Mouse (Mus musculus) heart, postnatal 4 days (tissue): ENCODE data around the gene Kmt5a. TPM values are rescaled to one million over a fixed set of nuclear protein-coding genes. Genes with fewer than 3 reads are reported as not detected.
A peak's percentile ranks its signal among the peaks of the same experiment; 100 is the strongest.
"Not testable (repeated sequence)": the region's sequence is repeated elsewhere in the genome, so short reads cannot be mapped to it uniquely, and the experiment has no call there.

Source experiments
- DNase-seq: peaks from one replicate; pipeline ENCODE4 v3.0.0; 2021
- total RNA-seq, 2 experiments: library from RNA; stranded (reverse); gene quantifications; 2 replicates each; pipeline ENCODE4 v1.2.3; 2021

The Kmt5a gene
- total RNA-seq, 2 experiments from 2014 or later, result 130 to 132 TPM

DNA sequence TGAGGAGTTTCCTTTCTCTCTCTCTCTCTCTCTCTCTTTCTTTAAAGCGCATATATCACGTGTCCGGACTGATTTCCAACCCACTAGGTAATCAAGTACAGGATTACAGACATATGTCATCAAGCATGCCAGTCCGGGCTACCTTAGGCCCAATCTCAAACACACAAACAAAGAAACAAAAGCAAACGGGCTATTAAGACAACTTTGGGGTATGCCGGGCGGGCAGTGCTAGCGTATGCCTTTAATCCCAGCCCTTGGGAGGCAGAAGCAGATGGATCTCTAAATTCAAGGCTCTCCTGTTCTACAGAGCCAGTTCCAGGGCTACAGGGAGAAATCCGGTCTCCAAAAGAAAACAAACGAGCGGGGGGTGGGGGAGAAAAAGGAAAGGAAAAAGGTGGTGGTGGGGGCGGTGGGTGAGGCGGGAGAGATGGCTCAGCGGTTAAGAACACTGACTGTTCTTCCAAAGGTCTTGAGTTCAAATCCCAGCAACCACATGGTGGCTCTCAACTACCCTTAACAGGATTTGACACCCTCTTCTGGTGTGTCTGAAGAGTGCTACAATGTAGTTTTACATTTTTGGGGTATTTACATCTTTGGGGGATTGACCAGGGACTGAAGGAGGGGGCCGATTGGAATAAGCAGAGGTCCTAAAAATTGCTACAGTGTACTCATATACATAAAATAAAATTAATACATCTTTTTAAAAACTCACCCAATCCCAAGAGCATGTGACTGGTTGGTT, 44.1 kb downstream of the Kmt5a start:
- DNase-seq, result peak; percentile 33

DNA sequence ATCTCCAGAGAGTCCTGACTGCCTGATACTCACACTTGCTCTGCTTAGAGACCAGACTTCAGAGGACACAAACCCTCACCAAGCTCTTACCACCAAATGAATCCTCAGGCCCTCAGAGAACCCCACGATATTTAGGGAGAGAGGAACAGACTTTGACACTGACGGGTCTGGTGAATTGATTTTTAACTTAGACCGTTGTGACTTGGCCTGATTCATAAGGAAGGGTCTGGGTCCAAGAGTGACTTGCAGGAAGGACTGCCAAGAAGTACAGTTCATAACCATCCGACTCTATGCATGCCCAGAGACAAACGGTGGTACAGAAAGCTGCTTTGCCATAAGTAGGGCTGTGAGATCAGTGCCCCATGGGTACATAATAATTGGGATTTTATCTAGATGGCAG, 45.9 kb downstream of the Kmt5a start:
- no peak for DNase-seq

DNA sequence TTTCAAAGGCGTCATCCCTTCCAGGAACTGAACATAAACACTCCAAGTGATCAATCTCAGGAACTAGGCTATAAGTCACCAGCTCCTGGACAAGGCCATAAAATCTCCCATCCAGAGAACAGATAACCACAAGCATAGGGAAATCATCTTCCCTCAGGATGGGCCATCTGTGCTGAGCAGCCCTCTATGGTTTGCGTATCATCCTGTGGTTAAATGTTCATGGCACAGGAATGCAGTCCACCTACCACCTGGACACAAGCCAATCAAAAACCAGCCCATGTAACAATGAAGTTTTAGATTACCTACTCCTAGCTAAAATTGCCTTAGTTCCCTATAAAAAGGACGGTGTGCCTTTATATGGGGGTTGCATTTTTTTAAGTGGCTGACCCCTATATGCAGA, 49.2 kb downstream of the Kmt5a start:
- no peak for DNase-seq

DNA sequence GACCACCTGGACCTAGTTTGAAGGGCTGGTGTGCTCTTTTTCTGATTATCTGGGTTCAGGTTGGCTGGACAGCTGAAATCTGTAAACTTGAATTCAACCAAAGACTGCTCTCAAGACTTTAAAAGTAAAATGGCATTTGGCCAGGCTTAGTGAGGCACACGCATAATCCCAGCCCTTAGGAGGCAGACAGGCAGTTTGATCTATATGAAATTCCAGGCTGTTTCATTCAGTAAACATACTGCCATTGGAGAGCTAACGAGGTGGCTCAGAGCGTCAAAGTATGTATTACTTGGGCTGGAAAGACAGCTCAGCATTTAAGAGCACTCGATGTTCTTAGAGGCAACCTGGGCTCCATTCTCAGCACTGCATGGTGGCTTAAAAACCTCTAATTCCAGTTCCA, 52.0 kb downstream of the Kmt5a start:
- no peak for DNase-seq

GRCm38 (mm10) chr5:124492618-124493017, 52.9 kb downstream of the Kmt5a start:
- DNase-seq, result no peak

- DNase-seq, result no peak
These were observed 53.7 kb downstream of the Kmt5a start for GRCm38 (mm10) chr5:124493455-124493854.

DNA sequence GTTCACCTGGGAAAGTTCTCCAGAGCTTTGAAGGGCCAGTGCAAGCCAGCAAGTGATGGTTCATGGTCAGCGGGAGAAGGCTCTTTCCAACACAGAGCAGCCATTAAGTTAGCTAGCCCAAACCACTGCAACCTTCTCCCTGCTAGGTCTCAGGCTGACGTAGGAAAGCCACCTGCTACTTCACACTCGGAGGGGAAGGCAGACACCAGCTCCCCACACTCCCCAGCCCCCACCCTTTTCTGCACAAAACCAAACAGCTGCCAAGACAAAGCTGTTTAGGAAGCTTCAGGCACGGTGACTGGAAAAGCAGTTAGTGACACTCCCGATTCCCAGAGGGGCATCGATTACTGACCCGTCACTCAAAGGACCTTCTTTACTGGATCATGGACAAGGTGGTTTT, 55.8 kb downstream of the Kmt5a start:
- no peak for DNase-seq

GRCm38 (mm10) chr5:124496614-124497514, 57.1 kb downstream of the Kmt5a start:
- DNase-seq, result no peak

DNA sequence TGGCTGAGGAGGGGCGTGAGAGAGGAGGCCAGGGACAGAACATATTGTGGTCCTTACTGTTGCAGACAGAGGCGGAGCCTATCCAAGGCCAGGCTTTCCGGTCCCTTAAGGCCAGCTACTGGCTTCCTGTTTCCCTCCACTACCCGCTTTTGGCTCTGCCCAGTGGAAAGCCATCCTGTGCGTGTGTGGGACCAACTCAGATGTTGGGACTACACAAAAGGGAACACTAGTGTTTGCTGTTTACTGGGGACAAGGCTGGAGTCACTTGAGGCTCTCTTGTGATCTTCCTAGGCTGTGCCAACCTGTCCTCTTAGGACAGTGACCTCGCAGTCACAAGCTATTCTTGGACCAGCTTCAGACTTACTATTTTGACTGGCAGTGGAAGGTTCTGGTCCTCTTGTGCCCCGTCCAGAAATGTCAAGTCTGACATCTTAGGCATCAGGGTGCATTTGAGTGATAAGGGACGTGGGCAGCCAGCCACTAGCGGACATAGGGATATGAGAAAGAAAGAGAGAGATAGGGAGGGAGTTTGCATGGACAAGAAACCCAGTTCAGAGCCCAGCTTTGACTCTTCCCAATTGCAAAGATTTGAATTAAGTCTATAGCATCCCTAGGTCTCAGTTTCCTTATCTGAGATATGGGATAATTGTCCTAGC, 58.6 kb downstream of the Kmt5a start:
- DNase-seq, result peak; percentile 67

DNA sequence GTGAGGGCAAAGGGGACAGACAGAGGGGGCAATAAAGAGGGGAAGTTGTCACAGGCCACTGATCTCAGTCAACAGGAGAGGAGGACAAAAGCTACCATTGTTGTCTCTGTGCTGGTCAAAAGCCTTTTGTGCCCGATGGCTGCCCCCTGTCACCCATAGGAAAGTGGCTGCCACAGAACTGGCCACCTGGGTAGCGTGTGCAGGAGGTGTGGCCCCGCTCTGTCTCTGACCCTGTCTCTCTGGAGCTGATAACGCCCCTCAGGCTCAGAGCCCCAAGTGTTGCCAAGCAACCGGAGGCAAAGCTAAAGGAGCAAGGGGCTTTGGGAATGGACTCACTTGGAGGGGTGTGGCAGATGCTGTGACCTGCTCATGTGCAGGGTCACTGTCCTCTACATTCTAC, 59.3 kb downstream of the Kmt5a start:
- DNase-seq, result no peak

GRCm38 (mm10) chr5:124500037-124500436, 60.3 kb downstream of the Kmt5a start:
- DNase-seq, result not testable (repeated sequence)

- peak; percentile 42 for DNase-seq
These were observed 60.8 kb downstream of the Kmt5a start for GRCm38 (mm10) chr5:124500573-124500972.

DNA sequence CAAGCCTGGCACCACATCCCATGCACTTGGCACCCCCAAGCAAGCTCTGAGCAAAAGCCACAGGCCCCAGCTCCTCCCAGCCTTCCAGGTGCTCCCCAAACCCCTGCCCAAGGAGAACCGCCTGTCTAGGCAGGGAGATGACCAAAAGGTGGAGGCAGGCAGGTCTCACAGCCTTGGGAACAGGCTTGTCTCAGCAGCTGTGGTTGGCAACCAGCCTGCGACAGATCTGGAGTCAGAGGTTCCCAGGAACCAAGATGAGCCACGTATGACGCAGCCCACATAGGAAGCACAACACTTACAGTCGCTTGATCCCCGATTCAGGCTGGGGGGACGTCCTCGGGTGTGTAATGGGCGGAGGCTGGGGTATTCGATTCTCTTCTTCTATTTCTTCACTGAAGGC, 61.8 kb downstream of the Kmt5a start:
- no peak for DNase-seq

DNA sequence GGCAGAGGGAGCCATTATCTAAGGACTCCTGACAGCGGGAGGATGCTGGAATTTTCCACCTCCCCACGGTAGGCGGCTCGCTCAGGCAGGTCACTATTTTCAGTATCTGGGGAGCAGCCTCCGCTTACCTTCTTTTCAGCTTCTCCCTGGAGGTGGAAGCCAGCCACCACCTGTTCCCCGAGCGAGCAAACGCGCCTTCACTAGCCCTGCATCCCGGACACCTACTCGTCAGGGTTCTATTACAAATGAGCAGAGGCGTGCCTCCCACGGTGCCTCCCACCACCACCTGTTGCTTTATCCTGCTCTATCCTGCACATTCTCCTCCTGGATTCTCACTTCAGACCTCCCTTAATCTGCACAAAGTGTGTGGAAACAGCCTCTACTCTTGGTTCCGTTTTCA, 64.0 kb downstream of the Kmt5a start:
- no peak for DNase-seq

- DNase-seq, result no peak
These were observed 65.5 kb downstream of the Kmt5a start for GRCm38 (mm10) chr5:124505235-124505634.

DNA sequence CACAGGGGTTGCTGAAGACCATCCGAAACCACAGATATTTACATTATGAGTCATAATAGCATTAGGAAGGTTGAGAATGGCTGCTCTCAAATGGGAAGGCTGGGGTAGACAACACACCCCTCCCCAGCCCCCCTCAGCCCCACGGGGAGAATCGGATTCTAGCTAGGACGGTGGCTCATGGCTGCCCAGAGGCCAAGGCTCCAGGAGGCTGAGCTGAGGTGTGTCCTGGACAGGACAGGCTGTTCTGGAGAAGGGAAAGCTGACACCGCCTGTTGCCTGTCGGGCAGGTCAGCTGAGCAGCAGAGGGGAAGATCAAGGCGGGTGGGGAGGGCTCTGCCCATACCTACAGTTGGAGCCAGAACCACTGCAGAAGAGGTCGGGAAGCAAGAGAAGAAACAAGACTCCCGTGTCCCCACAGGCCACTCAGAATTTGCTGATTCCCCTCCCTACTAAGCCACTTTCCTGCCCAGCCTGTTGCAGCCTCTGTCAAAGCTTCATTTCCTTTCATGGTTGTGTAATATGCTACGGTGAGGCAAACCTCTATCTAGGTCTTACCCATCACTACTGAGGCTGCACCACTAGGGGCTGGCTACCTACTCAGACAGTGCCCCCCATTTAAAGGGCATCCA, 67.1 kb downstream of the Kmt5a start:
- no peak for DNase-seq

- DNase-seq, result no peak
These were observed 69.5 kb downstream of the Kmt5a start for GRCm38 (mm10) chr5:124509200-124509599.

DNA sequence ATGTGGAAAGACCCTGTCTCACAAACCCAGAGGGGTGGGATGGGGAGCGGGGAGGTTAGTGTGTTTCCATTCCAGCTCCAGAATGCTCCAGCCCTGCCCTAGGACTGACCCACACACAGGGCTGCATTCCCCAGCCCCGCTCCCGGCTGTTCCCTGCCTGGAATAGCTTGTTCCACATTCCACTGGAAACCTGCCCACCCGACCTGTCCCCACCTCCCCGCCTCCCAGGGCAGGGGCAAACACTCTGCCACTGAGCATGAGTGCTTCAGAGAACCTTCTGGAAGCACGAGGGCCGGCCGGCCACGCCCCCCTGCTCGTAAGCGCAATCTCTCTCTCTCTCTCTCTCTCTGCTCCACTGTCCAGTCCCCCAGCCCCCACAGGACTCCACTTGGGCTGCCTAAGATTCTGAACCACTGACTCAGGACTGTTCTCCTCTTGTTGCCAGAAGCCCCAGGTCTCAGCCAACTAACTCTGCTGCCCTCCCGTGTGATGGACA, 70.1 kb downstream of the Kmt5a start:
- peak; percentile 90 for DNase-seq

DNA sequence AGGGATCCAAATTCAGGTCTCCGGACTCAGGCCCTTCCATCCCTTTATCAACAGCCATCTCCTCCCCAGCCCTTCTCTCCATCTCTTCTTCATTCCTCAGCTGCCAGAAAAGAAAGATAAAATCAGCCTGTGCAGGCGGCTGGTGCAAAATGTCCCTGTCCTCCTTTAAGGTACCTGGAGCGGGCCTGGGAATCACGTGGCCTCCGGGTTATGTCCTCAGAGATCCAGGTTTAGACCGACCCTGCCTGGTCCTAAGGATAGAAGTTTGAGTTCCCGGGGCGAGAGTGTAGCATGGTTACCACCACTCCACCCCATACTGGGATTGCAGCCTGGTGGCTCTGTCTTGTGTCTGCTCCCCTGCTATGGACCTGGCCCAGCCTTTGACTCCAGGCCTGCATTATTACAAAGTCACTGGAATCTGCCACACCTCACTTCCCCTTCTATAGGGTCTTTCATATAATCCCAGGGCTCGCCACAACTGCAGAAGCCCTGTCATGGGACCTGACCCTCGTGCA, 70.9 kb downstream of the Kmt5a start:
- DNase-seq, result no peak
